Mouse (Mus musculus) layer of hippocampus, adult 18-20 months (tissue): ENCODE data around the gene Abtb2. TPM values are rescaled to one million over a fixed set of nuclear protein-coding genes. Genes with fewer than 3 reads are reported as not detected.
A peak's percentile ranks its signal among the peaks of the same experiment; 100 is the strongest.

Experiments used
- DNase-seq, 2 experiments: peaks; one replicate each; pipeline ENCODE4 v3.0.0; 2022; ENCODE audit warnings: low spot score in 2 of 2
- total RNA-seq, 2 experiments: library from RNA; stranded (reverse); gene quantifications; 2 replicates each; pipeline ENCODE4 v1.2.3; 2021

The Abtb2 gene
- total RNA-seq, 2 experiments from 2014 or later: 7.8 to 8.0 TPM

GRCm38 (mm10) chr2:103610831-103611535 is 44.9 kb downstream of the Abtb2 start:
- no peak for DNase-seq

- no peak for DNase-seq
These were observed 47.8 kb downstream of the Abtb2 start for GRCm38 (mm10) chr2:103613865-103614264.

- no peak for DNase-seq
These were observed 48.9 kb downstream of the Abtb2 start for GRCm38 (mm10) chr2:103615028-103615427.

GRCm38 (mm10) chr2:103618407-103618806 is 52.3 kb downstream of the Abtb2 start:
- DNase-seq: no peak

- DNase-seq: no peak
These were observed 56.8 kb downstream of the Abtb2 start for GRCm38 (mm10) chr2:103622950-103623349.

GRCm38 (mm10) chr2:103625349-103625932 is 59.3 kb downstream of the Abtb2 start:
- DNase-seq: no peak

GRCm38 (mm10) chr2:103627101-103627500 is 61.0 kb downstream of the Abtb2 start:
- DNase-seq: no peak

- DNase-seq: no peak
These were observed 63.8 kb downstream of the Abtb2 start for GRCm38 (mm10) chr2:103629956-103630355.

- DNase-seq: no peak
These were observed 65.2 kb downstream of the Abtb2 start for GRCm38 (mm10) chr2:103631293-103631717.

- no peak for DNase-seq
These were observed 66.2 kb downstream of the Abtb2 start for GRCm38 (mm10) chr2:103632136-103632925.

GRCm38 (mm10) chr2:103632926-103633250 is 66.8 kb downstream of the Abtb2 start:
- no peak for DNase-seq

GRCm38 (mm10) chr2:103635731-103636487 is 69.8 kb downstream of the Abtb2 start:
- no peak for DNase-seq

- no peak for DNase-seq
These were observed 71.3 kb downstream of the Abtb2 start for GRCm38 (mm10) chr2:103637385-103637784.

- DNase-seq: no peak
These were observed 71.8 kb downstream of the Abtb2 start for GRCm38 (mm10) chr2:103637943-103638342.

GRCm38 (mm10) chr2:103639701-103640100 is 73.6 kb downstream of the Abtb2 start:
- peak in 1 of 2 experiments; percentile 20 for DNase-seq

- DNase-seq: no peak
These were observed 74.8 kb downstream of the Abtb2 start for GRCm38 (mm10) chr2:103640861-103641260.

- DNase-seq: peak in 1 of 2 experiments; percentile 47
These were observed 77.6 kb downstream of the Abtb2 start for GRCm38 (mm10) chr2:103643584-103644211.

- DNase-seq: peak in 1 of 2 experiments; percentile 16
These were observed 78.3 kb downstream of the Abtb2 start for GRCm38 (mm10) chr2:103644418-103644817.

- no peak for DNase-seq
These were observed 84.3 kb downstream of the Abtb2 start for GRCm38 (mm10) chr2:103650314-103650879.

GRCm38 (mm10) chr2:103652121-103652520 is 86.0 kb downstream of the Abtb2 start:
- no peak for DNase-seq

- no peak for DNase-seq
These were observed 88.9 kb downstream of the Abtb2 start for GRCm38 (mm10) chr2:103655037-103655436.
